Mouse (Mus musculus) neural tube, embryonic 13.5 days (tissue): ENCODE measurements around the gene Plscr1. TPM values are rescaled to one million over a fixed set of nuclear protein-coding genes. Genes with fewer than 3 reads are reported as not detected.

Source experiments
- ATAC-seq: fragments of 200-750 bp; cut with Nextera tagmentation; 2 replicates; pipeline ENCODE4 v1.8.0; 2017; ENCODE audit warnings: low read depth, mild to moderate bottlenecking, moderate TSS enrichment, moderate library complexity
- H3K27ac ChIP-seq: fragments of 300-500 bp; sonication (generic); replicated peaks from 2 replicates; pipeline ENCODE4 v1.5.1; 2015; ENCODE audit warnings: moderate library complexity, mild to moderate bottlenecking, inconsistent platforms
- H3K27me3 ChIP-seq: fragments of 300-500 bp; sonication (generic); 2 replicates; pipeline ENCODE4 v1.6.1; 2015; ENCODE audit warnings: mild to moderate bottlenecking, inconsistent platforms
- H3K36me3 ChIP-seq: fragments of 300-500 bp; sonication (generic); 2 replicates; pipeline ENCODE4 v1.6.1; 2015; ENCODE audit warnings: mild to moderate bottlenecking, inconsistent platforms
- H3K4me1 ChIP-seq: fragments of 300-500 bp; sonication (generic); replicated peaks from 2 replicates; pipeline ENCODE4 v1.6.1; 2015; ENCODE audit warnings: inconsistent platforms
- H3K4me2 ChIP-seq: fragments of 300-500 bp; sonication (generic); 2 replicates; pipeline ENCODE4 v1.6.1; 2015; ENCODE audit warnings: inconsistent platforms, mild to moderate bottlenecking, moderate library complexity
- H3K4me3 ChIP-seq: fragments of 300-500 bp; sonication (generic); 2 replicates; pipeline ENCODE4 v1.5.1; 2015; ENCODE audit warnings: mild to moderate bottlenecking, inconsistent platforms
- H3K9ac ChIP-seq: fragments of 300-500 bp; sonication (generic); 2 replicates; pipeline ENCODE4 v1.6.1; 2015; ENCODE audit warnings: moderate library complexity, mild to moderate bottlenecking, inconsistent platforms
- H3K9me3 ChIP-seq: fragments of 300-500 bp; sonication (generic); 2 replicates; pipeline ENCODE4 v1.6.1; 2016; ENCODE audit warnings: inconsistent platforms
- WGBS: fragments of 180-500 bp; shearing (Covaris S2); methylation state at CpG from one replicate; pipeline ENCODE4 v1.1.7; 2015; 5-methylcytosine and 5-hydroxymethylcytosine counted together
- polyA plus RNA-seq: library from polyadenylated mRNA; unstranded; fragments of >200 nt; fragmentation: Nextera tagmentation; extraction: Ambion mirVana; gene quantifications from 2 replicates; pipeline ENCODE4 v1.2.1, GENCODE M21; 2015

Plscr1 gene
- polyA plus RNA-seq, 1 experiment from 2014 or later: 10.9 TPM

GRCm38 (mm10) chr9:92266558-92267171 is 17.1 kb downstream of the Plscr1 start:
- Histone ChIP-seq H3K36me3 (no peaks in the 10 kb centered on the region), H3K9ac (no peak overlapping the region), H3K4me1 (no peaks in the 10 kb centered on the region), H3K4me2 (no peak overlapping the region), H3K4me3 (no peak overlapping the region), H3K27ac (no peak overlapping the region), H3K27me3 (no peaks in the 10 kb centered on the region), H3K9me3 (no peaks in the 10 kb centered on the region)
- ATAC-seq: no peak
- 74% methylated on average over 8 of the region's 8 CpGs for WGBS

GRCm38 (mm10) chr9:92267732-92268131 is 18.2 kb downstream of the Plscr1 start:
- no peak overlapping the region for H3K9ac ChIP-seq
- no peaks in the 10 kb centered on the region for H3K4me1 ChIP-seq
- no peaks in the 10 kb centered on the region for H3K27me3 ChIP-seq
- no peak overlapping the region for H3K4me3 ChIP-seq
- no peaks in the 10 kb centered on the region for H3K9me3 ChIP-seq
- no peak overlapping the region for H3K27ac ChIP-seq
- no peak overlapping the region for H3K4me2 ChIP-seq
- 77% methylated on average over 1 of the region's 1 CpGs for WGBS
- H3K36me3 ChIP-seq: no peaks in the 10 kb centered on the region
- no peak for ATAC-seq

GRCm38 (mm10) chr9:92269829-92270404 is 20.4 kb downstream of the Plscr1 start:
- 96% methylated on average over 5 of the region's 5 CpGs for WGBS
- Histone ChIP-seq H3K4me1 (no peaks in the 10 kb centered on the region), H3K9me3 (no peaks in the 10 kb centered on the region), H3K9ac (no peak overlapping the region), H3K27ac (no peak overlapping the region), H3K27me3 (no peaks in the 10 kb centered on the region), H3K4me3 (no peak overlapping the region), H3K36me3 (no peaks in the 10 kb centered on the region), H3K4me2 (no peak overlapping the region)
- no peak for ATAC-seq

GRCm38 (mm10) chr9:92270927-92271326 is 21.4 kb downstream of the Plscr1 start:
- Histone ChIP-seq H3K9me3 (no peaks in the 10 kb centered on the region), H3K27me3 (no peaks in the 10 kb centered on the region), H3K4me3 (no peak overlapping the region), H3K9ac (no peak overlapping the region), H3K4me1 (no peaks in the 10 kb centered on the region; the same call in 1 of the 2 replicates), H3K36me3 (no peaks in the 10 kb centered on the region), H3K27ac (no peak overlapping the region), H3K4me2 (no peak overlapping the region)
- WGBS: 54% methylated on average over 4 of the region's 4 CpGs
- no peak for ATAC-seq

GRCm38 (mm10) chr9:92272650-92273049 is 23.1 kb downstream of the Plscr1 start:
- H3K27ac ChIP-seq: no peak overlapping the region
- no peak overlapping the region for H3K9ac ChIP-seq
- no peaks in the 10 kb centered on the region for H3K36me3 ChIP-seq
- 93% methylated on average over 4 of the region's 4 CpGs for WGBS
- ATAC-seq: no peak
- no peaks in the 10 kb centered on the region for H3K27me3 ChIP-seq
- no peak overlapping the region for H3K4me2 ChIP-seq
- H3K4me3 ChIP-seq: no peak overlapping the region
- no peaks in the 10 kb centered on the region; the same call in 1 of the 2 replicates for H3K4me1 ChIP-seq
- no peaks in the 10 kb centered on the region for H3K9me3 ChIP-seq

GRCm38 (mm10) chr9:92273271-92273670 is 23.7 kb downstream of the Plscr1 start:
- Histone ChIP-seq H3K4me3 (no peak overlapping the region), H3K9ac (no peak overlapping the region), H3K9me3 (no peaks in the 10 kb centered on the region), H3K4me2 (no peak overlapping the region), H3K27me3 (no peaks in the 10 kb centered on the region), H3K4me1 (no peaks in the 10 kb centered on the region; the same call in 1 of the 2 replicates), H3K36me3 (no peaks in the 10 kb centered on the region), H3K27ac (no peak overlapping the region)
- no peak for ATAC-seq
- WGBS: 87% methylated on average over 2 of the region's 2 CpGs

GRCm38 (mm10) chr9:92273956-92274762 is 24.6 kb downstream of the Plscr1 start:
- ATAC-seq: no peak
- no peak overlapping the region for H3K9ac ChIP-seq
- H3K4me3 ChIP-seq: no peak overlapping the region
- no peak overlapping the region for H3K4me2 ChIP-seq
- H3K4me1 ChIP-seq: no peaks in the 10 kb centered on the region; the same call in 1 of the 2 replicates
- no peaks in the 10 kb centered on the region for H3K9me3 ChIP-seq
- H3K27me3 ChIP-seq: no peaks in the 10 kb centered on the region
- WGBS: 74% methylated on average over 6 of the region's 6 CpGs
- H3K36me3 ChIP-seq: no peaks in the 10 kb centered on the region
- H3K27ac ChIP-seq: no peak overlapping the region

- no peaks in the 10 kb centered on the region; the same call in 1 of the 2 replicates for H3K4me1 ChIP-seq
- no peaks in the 10 kb centered on the region for H3K27me3 ChIP-seq
- ATAC-seq: no peak
- H3K9me3 ChIP-seq: no peaks in the 10 kb centered on the region
- H3K9ac ChIP-seq: no peak within 1 kb of the TSS
- no peak within 1 kb of the TSS for H3K4me2 ChIP-seq
- 75% methylated on average over 9 of the region's 9 CpGs for WGBS
- H3K36me3 ChIP-seq: no peaks in the 10 kb centered on the region
- H3K4me3 ChIP-seq: no peak within 1 kb of the TSS
- H3K27ac ChIP-seq: no peak within 1 kb of the TSS
Observed at GRCm38 (mm10) chr9:92275486-92276207, 26.1 kb downstream of the Plscr1 start, which contains the start of gene Plscr2. Gene Plscr2 (plus strand): TSS chr9:92275602.

- no peak overlapping the region for H3K27ac ChIP-seq
- WGBS: 83% methylated on average over 7 of the region's 7 CpGs
- H3K4me3 ChIP-seq: no peak overlapping the region
- no peaks in the 10 kb centered on the region for H3K9me3 ChIP-seq
- no peaks in the 10 kb centered on the region for H3K27me3 ChIP-seq
- ATAC-seq: no peak
- no peak overlapping the region for H3K4me2 ChIP-seq
- no peaks in the 10 kb centered on the region; the same call in 1 of the 2 replicates for H3K4me1 ChIP-seq
- H3K9ac ChIP-seq: no peak overlapping the region
- H3K36me3 ChIP-seq: no peaks in the 10 kb centered on the region
Observed at GRCm38 (mm10) chr9:92276360-92276759, 26.8 kb downstream of the Plscr1 start.

- no peak overlapping the region for H3K9ac ChIP-seq
- H3K27me3 ChIP-seq: no peaks in the 10 kb centered on the region
- no peaks in the 10 kb centered on the region for H3K9me3 ChIP-seq
- no peak overlapping the region for H3K4me2 ChIP-seq
- H3K36me3 ChIP-seq: no peaks in the 10 kb centered on the region
- H3K4me3 ChIP-seq: no peak overlapping the region
- no peak for ATAC-seq
- H3K4me1 ChIP-seq: no peaks in the 10 kb centered on the region; the same call in 1 of the 2 replicates
- WGBS: 88% methylated on average over 1 of the region's 1 CpGs
- H3K27ac ChIP-seq: no peak overlapping the region
Observed at GRCm38 (mm10) chr9:92280048-92280447, 30.5 kb downstream of the Plscr1 start.

GRCm38 (mm10) chr9:92282563-92283171 is 33.1 kb downstream of the Plscr1 start:
- Histone ChIP-seq H3K9me3 (no peaks in the 10 kb centered on the region), H3K4me2 (no peak overlapping the region), H3K4me1 (no peaks in the 10 kb centered on the region; the same call in 1 of the 2 replicates), H3K9ac (no peak overlapping the region), H3K36me3 (no peaks in the 10 kb centered on the region), H3K27ac (no peak overlapping the region), H3K4me3 (no peak overlapping the region), H3K27me3 (no peaks in the 10 kb centered on the region)
- peak; percentile 92 for ATAC-seq
- 33% methylated on average over 7 of the region's 7 CpGs for WGBS
